Mouse (Mus musculus) cortical plate, adult 2 months (tissue): ENCODE measurements at regions not wholly inside any gene's neighbourhood (a gene's known extent, or its start where the extent isn't known, plus 50 kb on each side); places are given as distances from the start of the nearest gene placed in this dataset.

Experiments used
- CTCF ChIP-seq: fragments of 200-500 bp; IDR thresholded peaks from 2 replicates; pipeline ENCODE4 v1.5.1; 2011; ENCODE audit warnings: mild to moderate bottlenecking, control low read depth, low read length; ENCODE audit not compliant: insufficient read depth; ENCODE audit errors: extremely low read depth
- POLR2A ChIP-seq: fragments of 200-500 bp; IDR thresholded peaks from 2 replicates; pipeline ENCODE4 v1.6.1; 2011; ENCODE audit warnings: mild to moderate bottlenecking, low read length, control low read depth; ENCODE audit not compliant: insufficient read depth; ENCODE audit errors: extremely low read depth

GRCm38 (mm10) chr9:115465326-115465725 is 155.1 kb upstream of the Stt3b start:
- TF ChIP-seq CTCF, result no peak
- no peak for TF ChIP-seq POLR2A
